Mouse (Mus musculus) cerebellum, adult 2 months (tissue): ENCODE results near the gene Wnt7b.

Experiments used
- CTCF ChIP-seq: fragments of 200-500 bp; IDR thresholded peaks from 2 replicates; pipeline ENCODE4 v1.5.1; 2011; ENCODE audit warnings: low read depth, mild to moderate bottlenecking, control low read depth, low read length, moderate library complexity, borderline replicate concordance; ENCODE audit not compliant: insufficient read depth
- POLR2A ChIP-seq: fragments of 200-500 bp; IDR thresholded peaks from 2 replicates; pipeline ENCODE4 v1.6.1; 2011; ENCODE audit warnings: low read length, control low read depth, borderline replicate concordance; ENCODE audit not compliant: insufficient read depth

- TF ChIP-seq POLR2A (no peak), CTCF (no peak)
Observed at GRCm38 (mm10) chr15:85503127-85503526, 79.1 kb downstream of the Wnt7b start, which contains the start of gene 7530416G11Rik.
